Comparison of ENCODE assay signal across 23 mouse cellular contexts in genomic region chr16:23927301-23928114, GRCm38 (mm10). TPM values are rescaled to one million over a fixed set of nuclear protein-coding genes. Genes with fewer than 3 reads are reported as not detected.
DNase-seq lines count a peak whose midpoint lies in the region; ATAC-seq and TF ChIP-seq lines count a peak whose summit lies in the region.
"Had no signal": no experiment of that assay in that cellular context is flagged by ENCODE, and none has a peak within 500 bp of the region (broad histone marks: within the 10 kb centered on the region; RNA-seq: fewer than 3 reads in every experiment).

No protein-coding gene starts in this region.

- TF ChIP-seq POLR2A in kidney, adult 2 months (IDR thresholded peaks at IDR 0.05; ENCODE audit: low read depth, low read length) = no peak

- H3K4me1 ChIP-seq in kidney, adult 2 months (ENCODE audit: control insufficient read depth, insufficient read depth, low read length) = no peaks in the 10 kb centered on the region
- H3K4me1 ChIP-seq: forebrain, embryonic 13.5 days; hindbrain, embryonic 13.5 days; midbrain, embryonic 15.5 days had no signal

- 86% methylated on average over 33 of the region's 33 CpGs for WGBS in kidney, adult 2 months

- peak; percentile 3 for DNase-seq in kidney, adult 2 months
- DNase-seq in kidney, adult 8-10 months = no peak
- DNase-seq in 416B (ENCODE audit: low read depth) = peak; percentile 73
- DNase-seq in A20 (ENCODE audit: low read depth, low spot score) = peak; percentile 72
- DNase-seq in spleen, adult 12 weeks (ENCODE audit: low spot score) = no peak
- DNase-seq in kidney, adult 11 months = no peak
- no peak for DNase-seq in spleen, adult 18-20 months
- DNase-seq: adrenal gland, postnatal 25 days; cerebellum, adult 9-11 months; embryo, embryonic 11 days; layer of hippocampus, adult 9-11 months; liver, postnatal 0 days; thymus, adult 18-20 months had no signal

- TF ChIP-seq CTCF in kidney, adult 2 months (conservative IDR thresholded peaks at IDR 0.05; ENCODE audit: insufficient read depth, insufficient read length, low read depth, low read length) = no peak

- ATAC-seq in granulocyte monocyte progenitor cell, adult 5-6 weeks (replicated peaks; ENCODE audit: poor library complexity, severe bottlenecking) = peak; percentile 98
- ATAC-seq: forebrain, embryonic 13.5 days; intestine, embryonic 16.5 days; liver, postnatal 0 days; midbrain, embryonic 15.5 days had no signal

- H3K27ac ChIP-seq in kidney, adult 2 months (ENCODE audit: insufficient read depth, low read depth, low read length) = no peak overlapping the region
- H3K27ac ChIP-seq: forebrain, embryonic 13.5 days; hindbrain, embryonic 13.5 days; macrophage; midbrain, embryonic 15.5 days had no signal

- H3K36me3 ChIP-seq in kidney, adult 2 months (ENCODE audit: control insufficient read depth, insufficient read depth, low read length) = no peaks in the 10 kb centered on the region
- H3K36me3 ChIP-seq: hindbrain, embryonic 13.5 days; midbrain, embryonic 15.5 days had no signal

- no peaks in the 10 kb centered on the region; the same call in 1 of the 2 replicates for H3K27me3 ChIP-seq in kidney, adult 2 months (replicated peaks; ENCODE audit: control insufficient read depth, insufficient read depth, low read length)
- H3K27me3 ChIP-seq: forebrain, embryonic 13.5 days; hindbrain, embryonic 13.5 days; midbrain, embryonic 15.5 days had no signal

- H3K4me3 ChIP-seq in kidney, adult 2 months (ENCODE audit: insufficient read depth, low read depth, low read length) = no peak overlapping the region
- H3K4me3 ChIP-seq: forebrain, embryonic 13.5 days; hindbrain, embryonic 13.5 days; midbrain, embryonic 15.5 days had no signal

RNA-seq across cellular contexts. Expression of gene Rtp2, which starts 4.7 kb away (rescaled TPM):
- not detected in 2 replicates for polyA plus RNA-seq in kidney, adult 2 months (2012; rRNA removed)
- total RNA-seq in granulocyte monocyte progenitor cell, adult 5-6 weeks (2014; fragmentation: Nextera tagmentation) = not detected in 2 replicates
- total RNA-seq in granulocyte monocyte progenitor cell, adult 5-6 weeks (2017) = not detected in 2 replicates
- total RNA-seq: adrenal gland, postnatal 25 days had no signal
- polyA plus RNA-seq: forebrain, embryonic 13.5 days; heart, postnatal 0 days; hindbrain, embryonic 13.5 days; intestine, embryonic 16.5 days; limb, embryonic 14.5 days; liver, postnatal 0 days; macrophage; neural tube, embryonic 11.5 days; urinary bladder, adult 2 months had no signal

RNA-seq across cellular contexts. Expression of gene Sst, which starts 36.8 kb away (rescaled TPM):
- polyA plus RNA-seq in kidney, adult 2 months (2012; rRNA removed) = not detected in 2 replicates
- total RNA-seq in granulocyte monocyte progenitor cell, adult 5-6 weeks (2014; fragmentation: Nextera tagmentation) = not detected in 2 replicates
- not detected in 2 replicates for total RNA-seq in granulocyte monocyte progenitor cell, adult 5-6 weeks (2017)
- total RNA-seq: adrenal gland, postnatal 25 days had no signal
- polyA plus RNA-seq: heart, postnatal 0 days; liver, postnatal 0 days; macrophage; urinary bladder, adult 2 months had no signal

Comparison
In these comparisons a context has a peak if more than half of its experiments do, and no peak if none do; other contexts are left out.
1. DNase-seq: peak in kidney, adult 2 months (single experiment), 416B (single experiment) and A20 (single experiment); none in kidney, adult 8-10 months (0 of 2), spleen, adult 12 weeks (single experiment), kidney, adult 11 months (single experiment) and spleen, adult 18-20 months (0 of 2).